Mouse (Mus musculus) lung, adult 18-20 months (tissue): Measurements from ENCODE around the gene Recql5.

Experiments
- DNase-seq, 2 experiments: peaks; one replicate each; pipeline ENCODE4 v3.0.0; 2022; ENCODE audit warnings: mixed read lengths in 2 of 2

The Recql5 gene

DNA sequence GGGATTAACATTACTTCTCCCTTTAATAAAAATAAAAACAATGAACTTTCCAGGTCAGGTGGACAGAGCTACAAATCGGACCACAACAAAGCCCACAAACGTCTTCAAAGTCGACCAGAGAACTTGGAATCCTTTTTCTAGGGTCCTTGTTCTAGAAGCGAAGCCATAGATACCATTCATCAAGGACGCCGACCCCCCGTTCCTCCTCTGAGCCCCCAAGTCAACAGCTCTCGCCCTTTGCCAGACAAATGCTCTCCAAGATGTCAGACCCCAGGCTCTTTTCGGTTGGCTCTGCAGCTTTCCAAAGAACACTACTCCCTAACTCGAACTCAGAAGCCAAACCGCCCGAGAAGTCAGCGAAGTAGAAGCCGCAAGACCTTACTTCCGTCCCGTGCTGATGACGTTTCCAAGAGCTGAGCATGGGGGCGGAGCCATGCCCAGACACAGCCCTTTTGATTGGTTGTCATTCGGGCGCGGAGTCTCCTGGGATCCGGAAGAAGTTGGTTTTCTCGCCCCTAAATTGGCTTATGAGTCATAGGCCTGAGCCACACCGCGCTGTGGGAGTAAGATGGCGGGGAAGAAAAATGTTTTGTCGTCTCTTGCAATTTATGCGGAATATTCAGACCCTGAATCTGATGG is at the start of gene Recql5, which contains the start of gene Sap30bp:
Recql5 (minus strand) TSS at position 370 of the 639 bp plus-strand sequence.
Sap30bp (plus strand) TSS at position 175 of the 639 bp plus-strand sequence.
- DNase-seq: peak; percentile 97 to 98

DNA sequence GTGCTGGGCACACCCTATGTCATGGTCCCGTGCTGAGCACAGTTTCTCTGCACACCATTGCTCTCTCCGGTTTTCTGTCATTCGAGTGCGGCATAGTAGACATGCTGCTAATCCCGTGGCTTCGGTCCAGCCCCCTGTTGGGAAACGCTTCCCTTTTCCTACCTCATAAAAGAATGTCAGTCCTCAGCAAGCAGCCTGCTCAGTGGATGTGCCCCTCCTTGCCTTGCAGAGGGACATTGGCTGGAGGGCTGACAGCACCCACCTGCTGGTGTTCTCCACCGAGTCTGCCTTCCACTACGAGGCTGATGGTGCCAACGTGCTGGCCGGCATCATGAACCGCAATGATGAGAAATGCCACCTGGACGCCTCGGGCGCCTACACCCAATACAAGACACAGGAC is 49.2 kb upstream of the Recql5 start:
- no peak for DNase-seq

DNA sequence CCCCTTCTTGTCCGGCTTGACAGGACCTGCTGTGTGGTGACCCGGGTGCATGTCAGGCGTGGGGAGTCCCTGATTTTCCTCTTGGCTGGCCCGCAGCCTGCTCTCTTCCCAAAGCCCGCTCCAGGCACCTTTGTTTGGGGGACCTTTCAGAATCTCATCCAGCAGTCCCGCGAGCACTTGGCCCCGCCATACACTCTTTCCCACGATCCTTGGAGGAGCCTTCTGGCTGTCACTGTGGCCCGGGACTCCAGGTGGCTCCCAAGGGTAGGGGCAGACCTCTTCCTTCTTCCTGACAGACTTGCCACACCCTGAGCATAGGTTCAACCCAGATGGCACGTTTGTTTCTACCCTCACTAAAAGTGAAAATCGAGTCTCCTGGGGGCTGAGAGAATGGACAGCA is 42.3 kb upstream of the Recql5 start:
- DNase-seq: no peak

DNA sequence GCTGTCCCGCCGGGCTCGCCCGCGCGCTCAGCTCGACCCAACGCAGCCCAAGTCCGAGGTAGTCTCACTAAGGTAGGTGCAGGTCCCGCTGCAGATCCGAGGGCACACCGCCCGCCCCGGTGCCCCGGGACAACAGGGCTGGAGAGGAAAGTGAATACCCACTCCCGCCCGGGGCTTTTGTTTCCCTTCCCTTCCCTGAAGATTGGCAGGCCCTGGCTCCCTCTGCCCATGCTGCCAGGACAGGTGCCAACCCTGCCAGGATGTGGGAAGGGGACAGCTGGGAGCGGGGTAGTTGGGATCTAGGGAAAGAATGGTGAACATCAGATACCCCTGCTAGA is 41.8 kb upstream of the Recql5 start:
- DNase-seq: no peak

DNA sequence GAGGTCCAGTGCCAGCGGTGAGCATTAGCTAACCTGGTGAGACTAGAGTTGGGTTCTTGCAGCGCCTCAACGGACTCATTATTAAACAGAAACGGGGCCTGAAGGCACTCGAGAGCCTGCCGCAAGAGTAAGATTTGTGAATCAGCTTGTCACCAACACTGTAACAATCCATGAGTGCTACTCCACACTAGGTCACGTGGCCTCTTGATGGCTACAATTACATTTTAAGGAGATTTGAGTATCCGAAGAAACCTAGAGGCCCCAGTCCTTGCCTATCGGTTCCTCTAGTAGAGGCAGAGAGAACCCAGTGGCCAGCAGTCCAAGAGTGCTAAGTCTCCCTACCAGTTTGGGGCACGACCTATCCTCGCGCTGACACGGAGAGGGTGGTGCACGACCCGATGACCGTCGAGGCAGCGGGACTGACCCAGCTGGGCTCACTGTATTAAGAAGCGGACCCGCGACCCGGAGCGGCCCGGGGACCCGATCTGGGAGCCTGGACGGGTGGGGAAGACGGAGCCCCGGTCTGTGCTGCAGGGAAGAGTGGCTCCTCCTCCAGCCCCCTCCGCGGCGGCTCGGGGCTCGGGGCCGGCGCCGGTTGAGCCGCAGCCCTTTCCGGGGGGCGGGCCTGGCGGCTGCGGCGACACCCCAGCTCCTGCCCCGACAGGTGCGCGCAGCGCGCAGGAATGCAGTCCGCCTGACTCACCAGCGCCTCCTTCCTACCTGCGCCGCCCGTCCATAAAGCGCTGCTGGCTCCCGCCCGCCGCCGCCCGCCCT is 41.2 kb upstream of the Recql5 start, which contains the start of gene Itgb4:
Itgb4 (plus strand) TSS at position 401 of the 774 bp plus-strand sequence.
- peak; percentile 78 to 82 for DNase-seq

DNA sequence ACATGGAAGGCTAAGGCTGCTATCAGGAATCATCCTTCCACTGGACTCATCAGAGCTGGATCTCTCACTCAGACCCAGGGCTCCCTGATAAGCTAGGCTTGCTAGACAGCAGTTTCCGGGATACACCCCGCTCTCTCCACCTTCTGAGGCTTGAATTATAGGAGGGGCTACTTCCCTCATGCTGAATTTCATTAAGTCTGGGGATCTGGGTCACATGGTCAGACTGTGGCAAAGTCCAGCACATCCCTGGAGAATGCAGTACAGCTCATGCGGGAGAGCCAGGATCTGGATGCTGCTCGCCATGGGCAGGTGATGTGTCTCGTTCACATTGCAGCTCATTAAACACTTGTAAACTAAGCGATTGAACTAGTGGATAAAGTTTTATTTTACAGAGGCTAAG is 37.7 kb upstream of the Recql5 start:
- DNase-seq: no peak

DNA sequence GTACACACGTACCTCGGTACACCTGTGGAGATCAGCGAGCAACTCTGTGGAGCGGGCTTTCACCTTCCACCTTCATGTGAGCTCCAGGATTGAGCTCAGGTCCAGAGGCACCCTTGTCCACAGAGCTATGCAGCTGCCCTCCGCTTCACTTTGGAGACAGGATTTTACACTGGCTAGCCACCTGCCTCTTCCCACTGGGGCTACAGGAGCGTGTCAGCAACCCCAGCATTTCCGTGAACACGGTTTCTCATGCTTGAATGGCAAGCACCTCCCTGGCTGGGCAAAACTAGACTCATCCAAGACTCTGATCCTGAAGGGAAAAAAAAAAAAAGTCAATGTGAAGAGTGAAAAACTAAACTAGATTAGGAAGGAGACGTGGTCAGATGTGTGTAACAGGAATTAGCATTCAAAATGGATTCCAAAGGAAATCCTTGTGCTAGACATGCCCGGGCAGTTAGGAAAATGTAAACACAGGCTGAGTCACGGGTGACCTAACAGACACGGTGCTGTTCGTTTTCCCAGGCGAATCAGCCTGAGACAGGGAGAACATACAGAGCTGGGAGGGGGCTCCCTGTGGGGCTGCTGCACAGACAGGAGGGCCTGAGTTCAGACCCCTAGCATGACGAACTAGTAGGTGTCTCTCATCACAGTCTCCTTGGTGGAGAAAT is 36.9 kb upstream of the Recql5 start:
- no peak for DNase-seq

DNA sequence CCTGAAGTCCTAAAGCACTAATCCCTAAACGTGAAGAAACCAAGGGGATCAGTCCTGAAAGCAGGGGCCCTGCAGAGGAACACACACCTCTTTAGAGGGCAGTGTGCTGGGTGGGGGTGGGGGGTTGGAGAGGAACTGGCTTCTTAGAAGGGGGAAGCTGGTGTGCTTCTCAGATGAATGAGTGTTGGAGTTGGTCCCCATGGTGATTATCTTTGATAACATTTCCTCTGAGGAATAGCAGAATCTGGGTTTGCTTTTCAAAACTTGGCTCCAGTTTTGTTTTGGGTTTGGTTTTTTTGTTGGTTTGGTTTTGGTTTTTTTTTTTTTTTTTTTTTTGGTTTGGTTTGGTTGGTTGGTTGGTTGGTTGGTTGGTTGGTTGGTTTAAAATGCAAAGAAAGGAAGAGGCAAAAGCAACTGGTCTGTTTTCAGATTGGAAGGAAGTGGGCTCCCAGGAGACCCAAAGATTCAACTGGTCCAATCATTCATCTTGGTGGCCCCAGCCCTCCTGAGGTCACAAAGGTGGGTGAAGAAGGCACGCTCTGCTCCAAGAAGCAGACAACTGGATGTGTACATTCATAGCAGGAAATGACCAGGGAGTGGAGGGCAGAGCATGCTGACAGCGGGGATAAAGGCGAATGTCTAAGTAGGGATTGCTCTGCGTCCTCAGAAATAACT is 35.6 kb upstream of the Recql5 start:
- no peak for DNase-seq

DNA sequence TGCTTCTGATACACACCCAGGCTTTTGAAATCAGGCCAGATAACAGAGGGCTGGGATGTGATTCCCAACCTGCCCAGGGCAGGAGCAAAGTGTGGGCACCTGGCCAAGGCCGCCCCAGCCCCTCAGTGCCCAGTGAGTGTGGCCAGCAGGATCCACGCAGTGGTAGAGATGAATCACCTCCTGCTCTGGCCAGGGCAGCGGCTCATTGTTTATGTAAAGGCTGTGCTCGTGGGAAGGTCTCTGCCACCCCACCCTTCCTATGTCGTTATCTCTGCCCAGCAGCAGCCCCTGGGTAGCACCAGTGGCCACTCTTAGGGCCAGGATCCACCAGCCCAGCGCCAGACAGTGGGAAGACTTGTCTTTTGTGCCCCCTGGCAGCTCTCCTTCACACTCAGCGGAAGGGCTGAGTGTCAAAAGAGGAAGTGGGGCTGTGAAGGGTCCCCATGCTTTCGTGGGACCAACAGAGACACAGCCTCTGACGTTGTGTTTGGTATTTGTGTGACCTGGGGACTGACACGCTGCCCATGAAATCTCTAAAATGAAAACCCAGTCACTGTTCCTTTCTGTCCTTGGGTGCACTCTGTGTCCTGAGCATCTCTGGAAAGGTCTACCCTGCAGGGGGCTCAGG is 31.8 kb upstream of the Recql5 start:
- peak; percentile 86 to 90 for DNase-seq

DNA sequence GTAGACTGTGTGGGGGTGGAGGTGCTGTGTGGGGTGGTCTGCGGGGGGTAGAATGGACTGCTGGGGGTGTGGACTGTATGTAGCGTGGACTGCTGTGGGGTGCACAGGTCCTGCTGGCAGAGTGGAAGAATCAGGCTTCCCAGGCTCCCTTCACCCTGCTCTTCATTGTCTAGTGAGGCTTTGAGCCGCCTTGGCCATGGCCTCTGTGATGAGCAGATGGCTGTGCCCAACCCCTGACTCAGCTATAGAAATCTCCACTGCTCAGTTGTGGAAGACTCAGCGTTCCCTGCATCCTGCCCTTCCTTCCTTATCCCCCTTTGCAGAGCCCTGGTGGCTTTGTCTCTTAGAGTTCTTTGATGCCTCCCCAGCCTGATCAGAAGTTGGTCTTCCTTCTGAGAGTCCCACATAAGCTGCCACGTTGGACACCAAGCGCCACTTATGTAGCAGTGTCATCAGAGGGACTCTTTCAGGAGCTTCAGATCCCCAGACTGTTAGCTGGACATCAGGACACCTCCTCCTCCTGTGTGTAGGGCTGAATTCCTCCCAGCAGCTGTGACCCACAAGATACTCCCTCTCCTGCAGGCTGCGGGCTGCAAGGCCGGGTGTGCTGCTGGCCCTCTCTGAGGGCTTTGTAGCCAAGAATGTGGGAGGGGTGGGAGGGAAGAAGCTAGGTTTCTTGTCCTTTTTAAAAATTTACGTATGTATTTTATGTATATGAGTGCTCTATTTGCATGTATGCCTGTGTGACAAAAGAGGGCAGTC is 29.6 kb upstream of the Recql5 start:
- no peak for DNase-seq

DNA sequence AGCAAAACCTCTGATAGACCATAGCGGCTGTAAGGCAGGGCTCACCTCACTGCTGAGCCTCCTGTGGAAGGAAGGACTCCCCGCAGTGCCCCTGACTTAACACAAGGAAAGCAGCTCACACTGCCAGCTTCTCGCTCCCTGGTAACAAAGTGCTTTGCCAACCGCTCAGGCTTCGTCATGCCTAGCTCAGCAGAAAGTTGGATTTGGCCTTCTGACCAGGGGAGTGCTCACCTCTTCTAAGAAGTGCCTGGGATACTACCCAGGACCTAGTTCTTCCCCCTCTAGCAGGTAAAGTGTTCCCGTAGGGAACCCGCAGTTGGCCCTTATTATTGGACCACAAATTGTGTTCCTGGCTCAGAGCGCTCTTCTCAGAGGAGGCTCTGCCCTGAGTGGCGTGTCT is 25.7 kb upstream of the Recql5 start:
- DNase-seq: no peak

DNA sequence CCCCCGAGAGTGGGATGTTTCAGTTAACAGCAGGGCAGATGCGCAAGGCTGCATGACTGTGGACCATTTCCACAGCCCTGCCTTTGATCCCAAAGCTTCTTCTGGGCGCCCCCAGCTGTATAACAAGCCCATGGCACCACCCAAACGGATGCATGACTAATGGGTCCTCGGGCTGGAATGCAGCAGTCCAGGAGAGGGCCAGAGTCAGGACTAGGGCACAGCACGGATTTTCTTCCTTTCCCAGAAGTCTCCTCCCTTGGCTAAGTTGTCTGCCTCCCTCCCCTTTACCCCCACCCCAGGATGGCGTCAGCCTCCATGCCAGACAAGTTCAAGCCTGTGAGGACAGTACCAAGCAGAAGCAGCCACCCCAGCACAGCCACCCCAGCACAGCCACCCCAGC is 24.7 kb upstream of the Recql5 start:
- DNase-seq: no peak

DNA sequence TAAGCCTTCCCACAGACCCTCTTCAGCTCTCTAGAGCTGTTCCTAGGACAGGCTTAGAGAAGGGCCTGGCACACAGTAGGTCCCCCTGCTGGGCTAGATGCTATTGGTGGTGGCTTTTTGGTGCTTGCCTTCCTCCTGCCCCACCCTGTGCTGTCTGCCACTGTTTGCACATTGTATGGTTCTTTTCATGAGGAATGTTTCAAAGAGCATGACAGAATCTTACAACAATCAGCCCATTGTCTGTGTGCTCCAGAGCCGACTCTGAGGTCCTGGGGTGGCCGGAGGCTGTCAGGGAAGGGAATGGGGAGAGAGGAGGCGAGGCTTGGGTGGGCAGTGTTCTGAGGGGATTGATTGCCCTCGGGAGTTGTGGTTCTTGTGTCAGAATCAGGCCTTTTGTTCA is 23.2 kb upstream of the Recql5 start:
- no peak for DNase-seq

DNA sequence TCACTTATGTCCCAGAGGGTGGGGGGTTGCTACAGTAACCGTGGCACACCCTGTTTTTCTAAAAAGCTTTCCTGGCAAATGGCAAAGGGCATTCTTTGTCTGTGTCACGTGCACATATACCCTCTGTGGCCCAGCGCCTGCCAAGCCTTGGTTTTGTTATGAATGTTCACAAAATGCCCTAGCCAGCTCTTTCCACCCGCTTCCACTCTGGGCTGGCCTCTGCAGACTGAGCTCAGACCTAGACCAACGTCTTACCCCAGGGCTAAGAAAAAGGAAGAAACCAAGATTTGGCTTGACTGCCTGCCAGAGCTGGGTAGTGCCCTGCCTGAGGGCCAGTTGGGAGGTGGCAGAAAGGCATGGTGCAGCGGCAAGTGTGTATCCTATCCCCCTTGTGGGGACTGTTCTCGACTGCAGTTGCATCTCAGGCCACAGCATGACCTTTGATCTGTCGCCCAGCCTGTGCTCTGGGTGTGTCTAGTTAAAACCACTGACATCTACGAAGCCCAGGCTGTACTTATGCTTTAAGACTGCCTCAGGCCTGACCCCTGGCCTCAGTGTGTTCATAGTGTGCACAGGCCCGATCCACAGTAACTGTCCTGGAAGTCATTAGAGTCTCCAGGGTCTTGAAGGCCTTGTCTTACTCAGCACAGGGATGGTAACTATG is 22.1 kb upstream of the Recql5 start:
- peak; percentile 60 to 66 for DNase-seq

DNA sequence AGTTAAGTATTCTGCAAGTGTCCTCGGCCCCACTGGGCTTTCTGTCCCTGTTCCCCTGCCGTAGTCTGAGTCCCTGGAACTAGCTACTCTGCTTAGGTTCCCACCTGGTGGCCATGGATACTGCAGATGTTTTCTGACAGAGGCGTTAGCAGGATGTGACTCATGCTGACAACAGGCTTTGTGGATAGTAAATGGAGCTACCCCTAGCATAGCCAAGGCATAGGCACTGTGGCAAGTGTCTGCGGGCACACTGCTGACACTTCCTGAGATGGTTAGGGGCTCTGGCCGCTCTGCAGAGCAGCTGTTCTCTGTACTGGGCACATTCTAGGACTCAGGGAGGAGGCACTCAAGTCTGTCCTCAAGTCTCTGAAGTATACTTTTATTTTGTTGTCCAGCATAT is 21.4 kb upstream of the Recql5 start:
- DNase-seq: no peak

DNA sequence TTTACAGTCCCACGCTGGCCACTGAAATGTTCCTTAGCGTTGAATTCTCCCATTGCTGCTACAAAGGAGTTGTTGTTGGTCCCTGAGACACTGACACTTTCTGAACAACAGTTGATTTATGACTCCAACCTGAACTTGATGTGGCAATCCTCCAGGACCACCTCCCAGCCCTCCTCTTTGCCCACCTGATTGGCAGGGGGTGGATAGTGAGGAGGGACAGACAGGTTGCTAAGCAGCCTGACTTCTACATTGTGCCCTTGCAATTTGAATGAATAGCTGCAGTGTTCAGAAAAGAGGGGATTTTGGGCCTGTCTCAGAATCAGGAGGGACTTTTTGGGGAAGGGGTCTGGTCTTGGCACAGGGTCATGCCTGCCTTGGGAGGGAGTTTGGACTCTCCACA is 17.4 kb upstream of the Recql5 start:
- DNase-seq: no peak

DNA sequence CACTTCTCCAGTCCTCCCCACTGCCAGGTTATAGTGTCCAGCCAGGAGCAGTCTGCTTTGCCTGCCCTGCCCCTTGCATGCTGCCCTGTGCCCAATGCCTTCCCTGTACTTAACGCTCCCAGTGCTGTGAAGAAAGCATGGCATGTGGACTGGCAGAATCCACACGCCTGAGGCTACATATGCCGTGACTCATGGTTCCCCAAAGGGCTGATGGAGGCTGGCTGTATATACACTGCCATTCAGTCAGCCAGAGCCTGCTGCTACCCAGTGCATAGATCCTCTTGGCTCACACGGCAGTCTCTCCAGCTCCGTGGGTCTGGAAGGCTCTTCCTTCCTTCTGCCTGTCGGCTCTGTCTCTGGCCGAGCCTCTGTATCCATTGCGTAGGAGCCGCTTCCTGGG is 15.0 kb upstream of the Recql5 start:
- DNase-seq: no peak

DNA sequence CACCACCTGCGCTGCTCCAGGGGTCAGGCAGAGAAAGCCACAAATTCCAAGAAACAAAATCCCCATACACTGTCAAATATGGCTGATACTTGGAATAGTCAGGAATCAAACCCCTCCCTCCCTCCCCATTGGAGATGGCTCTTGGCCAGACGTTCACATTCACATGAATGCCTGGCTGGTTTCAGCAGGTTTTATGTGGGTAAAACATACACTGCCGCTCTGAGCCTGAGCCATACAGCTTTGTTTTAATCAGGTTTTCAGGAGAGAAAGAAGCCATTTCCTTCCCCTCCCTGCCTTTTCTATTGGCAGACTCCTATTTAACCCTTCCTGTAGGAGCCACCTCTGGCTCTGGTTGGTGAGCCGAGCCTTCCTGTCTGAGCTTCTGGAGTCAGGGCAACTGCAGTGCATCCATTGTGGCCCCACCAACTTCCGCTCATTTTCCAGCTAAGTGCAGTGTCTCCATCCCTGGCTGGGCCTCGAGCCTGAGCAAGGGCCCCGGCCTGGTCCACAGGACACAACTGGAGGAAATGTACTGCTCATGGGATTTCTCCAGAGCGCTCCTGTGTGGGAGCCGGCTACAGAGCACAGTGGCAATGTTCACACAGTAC is 13.0 kb upstream of the Recql5 start:
- no peak for DNase-seq

DNA sequence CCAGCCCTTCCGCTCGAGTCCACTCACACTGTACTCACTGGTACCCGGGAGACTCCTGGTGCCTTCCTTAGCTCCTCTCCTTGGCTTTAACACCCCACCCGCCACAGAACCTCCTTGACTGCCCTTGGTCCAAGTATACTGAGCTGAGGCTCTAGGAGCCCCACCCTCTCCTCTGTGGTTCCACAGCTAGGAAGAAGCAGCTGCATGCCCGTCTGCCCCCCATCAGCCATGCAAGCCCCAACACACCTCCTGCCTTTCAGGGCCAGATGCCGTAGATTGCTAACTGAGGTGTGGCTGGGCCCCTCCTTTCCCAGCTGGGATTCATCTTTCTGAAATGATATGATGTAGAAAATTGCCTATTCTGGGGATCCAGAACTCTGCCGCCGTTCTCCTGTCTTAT is 12.0 kb upstream of the Recql5 start:
- DNase-seq: no peak

DNA sequence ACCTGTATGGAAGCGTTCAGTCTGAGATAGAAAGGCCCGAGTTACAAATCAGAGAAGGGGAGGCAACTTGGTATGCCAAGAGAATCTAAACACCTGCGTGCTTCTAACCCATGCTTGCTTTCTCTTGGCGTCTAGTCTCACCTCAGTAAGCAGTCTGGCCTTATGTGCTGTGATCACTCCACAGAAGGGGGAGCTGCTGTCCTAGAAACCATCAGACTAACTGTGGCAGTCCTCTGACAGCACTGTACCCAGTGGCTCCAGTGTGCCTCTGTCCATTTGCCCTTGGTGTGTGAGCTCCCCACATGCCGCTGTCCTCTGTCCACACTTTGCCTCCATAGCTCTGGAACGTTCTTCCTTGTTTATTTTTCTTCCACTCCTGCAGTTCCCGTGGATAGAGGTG is 8.7 kb upstream of the Recql5 start:
- DNase-seq: no peak

DNA sequence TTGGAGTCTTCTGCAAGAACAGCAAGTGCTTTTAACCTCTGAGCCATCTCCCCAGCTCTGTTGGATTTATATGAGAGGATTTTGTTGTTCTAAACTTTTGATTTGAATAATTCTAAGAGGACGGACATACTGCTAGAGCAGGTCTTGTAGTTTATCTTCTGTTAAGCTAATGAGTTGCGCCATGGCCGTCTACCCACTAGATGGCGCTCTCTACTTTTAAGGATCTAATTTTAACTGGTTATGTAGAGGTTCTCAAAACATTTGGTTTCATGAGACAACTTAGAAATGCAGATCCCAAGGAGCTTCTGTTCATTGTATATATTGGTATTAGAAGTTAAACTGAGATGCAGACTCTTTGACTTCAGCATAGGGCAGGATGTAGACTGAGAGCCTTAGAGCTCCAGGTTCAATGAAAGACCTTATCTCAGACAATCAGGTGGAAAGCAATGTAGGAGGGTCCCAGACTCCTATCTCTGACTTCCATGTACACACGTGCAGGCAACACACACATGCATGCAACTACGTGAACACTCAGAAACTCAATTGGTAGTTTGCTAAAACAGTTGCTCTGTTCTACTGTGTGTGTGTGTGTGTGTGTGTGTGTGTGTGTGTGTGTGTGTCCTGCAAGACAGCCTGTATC is 6.5 kb upstream of the Recql5 start:
- DNase-seq: peak; percentile 59 to 68
